Mouse (Mus musculus): Measurements from ENCODE around the gene Flrt1.

DNA sequence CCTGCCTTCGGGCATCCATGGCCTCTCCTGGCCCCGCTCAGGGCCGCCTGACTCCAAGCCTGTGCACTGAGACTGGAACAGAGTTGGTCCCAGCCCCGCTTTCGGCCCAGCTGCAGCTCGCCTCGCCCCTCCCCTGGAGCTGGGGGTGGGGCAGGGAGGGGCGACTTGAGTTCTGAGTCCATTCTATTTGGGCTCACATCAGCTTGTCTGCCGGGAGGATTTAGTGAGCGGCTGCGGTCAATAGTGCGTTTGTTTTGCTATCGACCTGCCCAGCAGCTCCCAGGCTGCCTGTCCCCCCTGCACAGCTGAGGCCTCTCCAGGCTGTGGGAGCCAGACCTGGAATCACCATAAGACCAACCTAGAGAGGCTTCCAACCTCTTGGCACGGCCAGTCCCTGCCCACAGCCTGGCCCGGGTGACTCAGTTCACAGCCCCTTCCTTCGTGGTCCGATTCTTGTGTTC is 29.1 kb upstream of the Flrt1 start:
- TF ChIP-seq CTCF (IDR thresholded peaks at IDR 0.05) = no peak
- TF ChIP-seq POLR2A (IDR thresholded peaks at IDR 0.05; ENCODE audit: insufficient read depth, low read depth, low read length) = no peak
- TF ChIP-seq EP300 (IDR thresholded peaks at IDR 0.05; ENCODE audit: insufficient read depth, low read depth, low read length) = peak; percentile 33; the same call in 1 of the 2 replicates
